Mouse (Mus musculus): ENCODE measurements around the gene BC030870.

The BC030870 gene

GRCm38 (mm10) chr8:65080731-65081130 is 48.6 kb downstream of the BC030870 start:
- DNase-seq (ENCODE audit: low spot score in 2 of 2), result no peak

DNA sequence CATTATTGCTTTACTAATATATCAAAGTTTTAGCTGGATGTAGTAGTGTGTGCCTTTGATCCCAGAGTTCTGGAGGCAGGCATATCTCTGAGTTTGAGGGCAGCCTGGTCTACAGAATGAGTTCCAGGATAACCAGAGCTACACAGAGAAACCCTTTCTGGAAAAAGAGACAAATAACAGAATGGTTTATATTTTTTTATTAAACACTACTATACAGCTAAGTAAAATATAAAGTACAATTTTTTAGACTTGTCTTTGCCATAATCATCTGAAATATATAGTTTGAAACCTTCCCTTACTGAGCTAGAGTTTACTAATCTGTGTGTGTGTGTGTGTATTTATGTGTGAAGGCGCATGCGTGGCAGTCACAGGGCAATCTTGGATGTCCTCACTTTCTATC is 54.6 kb downstream of the BC030870 start, which contains the start of gene Gm10663:
TSS of gene Gm10663 (plus strand) at position 301 of the 400 bp plus-strand sequence.
- no peak for DNase-seq (ENCODE audit: low spot score in 2 of 2)

- no peak for DNase-seq (ENCODE audit: low spot score in 2 of 2)
Observed at GRCm38 (mm10) chr8:65070996-65071395, 58.4 kb downstream of the BC030870 start.

GRCm38 (mm10) chr8:65068473-65068819 is 60.9 kb downstream of the BC030870 start:
- DNase-seq (ENCODE audit: low spot score in 2 of 2), result no peak

- DNase-seq (ENCODE audit: low spot score in 2 of 2), result no peak
Observed at GRCm38 (mm10) chr8:65067694-65068472, 61.5 kb downstream of the BC030870 start.

GRCm38 (mm10) chr8:65067031-65067430 is 62.3 kb downstream of the BC030870 start:
- DNase-seq (ENCODE audit: low spot score in 2 of 2), result no peak

GRCm38 (mm10) chr8:65065622-65066021 is 63.7 kb downstream of the BC030870 start:
- DNase-seq (ENCODE audit: low spot score in 2 of 2), result no peak

DNA sequence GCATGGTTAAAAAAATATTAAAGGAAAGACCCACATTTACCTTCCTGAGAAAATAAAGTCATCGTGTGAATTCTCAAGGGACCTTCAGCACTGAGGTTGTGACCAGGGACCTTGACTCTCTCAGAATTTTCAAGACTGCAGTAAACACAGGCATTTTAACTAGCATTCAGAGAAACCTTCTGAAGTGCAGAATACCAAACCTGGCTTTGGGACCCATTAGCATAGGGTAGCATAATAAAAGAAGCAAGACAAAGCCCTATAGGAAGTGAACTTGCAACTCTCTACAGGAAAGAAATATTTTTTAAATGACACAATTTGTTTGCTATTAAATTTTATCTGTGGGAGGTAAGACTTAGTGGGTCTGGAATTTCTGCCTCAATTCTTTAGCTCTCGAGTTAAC is 65.3 kb downstream of the BC030870 start:
- DNase-seq (ENCODE audit: low spot score in 2 of 2), result no peak

GRCm38 (mm10) chr8:65062195-65062594 is 67.2 kb downstream of the BC030870 start:
- no peak for DNase-seq (ENCODE audit: low spot score in 2 of 2)

- DNase-seq (ENCODE audit: low spot score in 2 of 2), result no peak
Observed at GRCm38 (mm10) chr8:65056722-65057121, 72.6 kb downstream of the BC030870 start.

DNA sequence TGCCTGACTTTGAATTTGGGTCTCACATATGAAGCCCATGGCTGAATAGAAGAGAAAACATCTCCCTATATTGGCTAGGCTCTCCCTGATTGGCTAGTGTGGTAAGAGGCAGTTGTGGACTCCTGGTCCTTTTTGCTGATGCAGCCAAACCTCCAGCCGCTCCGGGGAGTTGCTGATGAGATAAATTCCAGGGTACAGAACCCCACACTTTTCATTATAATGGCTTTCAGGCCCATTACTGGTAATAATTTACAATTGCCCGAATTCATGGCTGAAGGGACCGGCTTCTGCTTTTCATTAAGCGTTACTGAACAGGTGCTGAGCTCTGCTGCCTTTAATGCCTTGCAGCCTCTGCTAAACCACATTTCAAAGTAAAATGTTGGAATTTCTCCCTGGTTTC is 75.4 kb downstream of the BC030870 start:
- no peak for DNase-seq (ENCODE audit: low spot score in 2 of 2)

GRCm38 (mm10) chr8:65053554-65053953 is 75.8 kb downstream of the BC030870 start:
- DNase-seq (ENCODE audit: low spot score in 2 of 2), result no peak

DNA sequence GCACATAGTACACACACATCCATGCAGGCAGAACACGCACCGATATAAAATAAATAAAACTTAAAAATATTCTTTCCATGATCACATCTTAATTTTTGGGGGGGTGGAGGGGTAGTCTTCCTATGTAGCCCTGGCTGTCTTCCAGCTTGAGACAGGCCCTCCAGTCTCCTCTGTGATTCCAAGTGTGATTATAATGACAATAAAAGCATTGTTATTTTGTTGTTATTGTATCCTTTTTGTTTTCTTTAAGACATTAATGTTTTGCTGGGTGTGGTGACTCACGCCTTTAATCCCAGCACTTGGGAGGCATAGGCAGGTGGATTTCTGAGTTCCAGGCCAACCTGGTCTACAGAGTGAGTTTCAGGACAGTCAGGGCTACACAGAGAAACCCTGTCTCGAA is 81.6 kb downstream of the BC030870 start:
- DNase-seq (ENCODE audit: low spot score in 2 of 2), result no peak

DNA sequence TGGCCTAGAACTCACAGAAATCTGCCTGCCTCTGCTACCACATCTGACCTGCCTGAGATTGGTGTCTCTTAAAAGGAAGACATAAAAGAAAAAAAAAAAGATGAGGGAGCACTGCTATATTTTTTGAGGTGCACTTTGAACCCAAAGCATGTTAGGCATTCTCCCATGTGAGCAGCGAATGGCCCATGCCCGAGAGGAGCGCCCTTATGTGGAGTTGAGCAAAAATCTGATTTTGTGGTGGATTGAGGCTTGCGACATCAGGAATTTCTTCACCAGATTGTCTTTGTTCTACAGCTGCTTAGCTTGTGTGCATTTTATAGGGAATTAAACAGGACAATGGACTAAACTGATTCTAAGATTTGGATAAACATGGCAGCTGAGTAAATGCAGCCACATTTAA is 82.2 kb downstream of the BC030870 start:
- no peak for DNase-seq (ENCODE audit: low spot score in 2 of 2)

- DNase-seq (ENCODE audit: low spot score in 2 of 2), result no peak
Observed at GRCm38 (mm10) chr8:65046565-65046964, 82.8 kb downstream of the BC030870 start.

DNA sequence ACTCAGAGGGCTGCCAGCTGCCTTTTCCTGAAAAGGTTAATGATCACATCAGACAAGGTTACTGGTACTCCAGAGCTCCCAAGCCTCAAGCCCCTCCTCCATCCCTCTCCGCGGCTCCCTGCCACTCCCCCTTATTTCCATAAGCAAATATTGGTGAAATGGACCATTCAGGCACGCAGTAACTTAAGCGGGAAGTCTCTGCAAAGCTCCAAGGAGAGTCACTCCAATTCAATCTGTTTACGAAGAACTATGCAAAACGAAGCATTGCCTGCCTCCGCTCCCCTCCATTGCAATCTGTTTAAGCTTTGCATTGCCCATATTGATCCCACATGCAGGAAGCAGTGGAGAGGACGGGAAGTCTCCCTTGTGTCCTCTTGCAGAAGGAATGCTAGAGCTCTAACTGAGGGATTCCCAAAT is 92.2 kb downstream of the BC030870 start, which contains the start of gene Apela:
TSS of gene Apela (minus strand) at position 220 of the 417 bp plus-strand sequence.
- DNase-seq (ENCODE audit: low spot score in 2 of 2), result no peak

All from spleen, postnatal 36 days (tissue).